Mouse (Mus musculus) heart, postnatal 0 days (tissue): ENCODE measurements around the gene Hnrnpa0.

Experiments
- CTCF ChIP-seq: IDR thresholded peaks from 2 replicates; pipeline ENCODE4 v1.5.1; 2016; ENCODE audit warnings: antibody characterized with exemption, control low read depth, low read depth
- EP300 ChIP-seq: IDR thresholded peaks from 2 replicates; pipeline ENCODE4 v1.6.1; 2016; ENCODE audit warnings: antibody characterized with exemption, low read depth

- TF ChIP-seq CTCF = no peak
- TF ChIP-seq EP300 = no peak
Observed at GRCm38 (mm10) chr13:58083048-58083447, 45.3 kb downstream of the Hnrnpa0 start.
